Mouse (Mus musculus) testis, adult 2 months (tissue): Measurements from ENCODE around the gene Rab20.

Source experiments
- CTCF ChIP-seq: fragments of 200-500 bp; IDR thresholded peaks from 2 replicates; pipeline ENCODE4 v1.5.1; 2012; ENCODE audit warnings: low read depth, mild to moderate bottlenecking, inconsistent platforms, low read length, moderate library complexity; ENCODE audit not compliant: control insufficient read depth, insufficient read depth, insufficient replicate concordance
- POLR2A ChIP-seq: fragments of 200-500 bp; IDR thresholded peaks from 2 replicates; pipeline ENCODE4 v1.6.1; 2012; ENCODE audit warnings: low read depth, mild to moderate bottlenecking, inconsistent platforms, low read length, moderate library complexity; ENCODE audit not compliant: control insufficient read depth

DNA sequence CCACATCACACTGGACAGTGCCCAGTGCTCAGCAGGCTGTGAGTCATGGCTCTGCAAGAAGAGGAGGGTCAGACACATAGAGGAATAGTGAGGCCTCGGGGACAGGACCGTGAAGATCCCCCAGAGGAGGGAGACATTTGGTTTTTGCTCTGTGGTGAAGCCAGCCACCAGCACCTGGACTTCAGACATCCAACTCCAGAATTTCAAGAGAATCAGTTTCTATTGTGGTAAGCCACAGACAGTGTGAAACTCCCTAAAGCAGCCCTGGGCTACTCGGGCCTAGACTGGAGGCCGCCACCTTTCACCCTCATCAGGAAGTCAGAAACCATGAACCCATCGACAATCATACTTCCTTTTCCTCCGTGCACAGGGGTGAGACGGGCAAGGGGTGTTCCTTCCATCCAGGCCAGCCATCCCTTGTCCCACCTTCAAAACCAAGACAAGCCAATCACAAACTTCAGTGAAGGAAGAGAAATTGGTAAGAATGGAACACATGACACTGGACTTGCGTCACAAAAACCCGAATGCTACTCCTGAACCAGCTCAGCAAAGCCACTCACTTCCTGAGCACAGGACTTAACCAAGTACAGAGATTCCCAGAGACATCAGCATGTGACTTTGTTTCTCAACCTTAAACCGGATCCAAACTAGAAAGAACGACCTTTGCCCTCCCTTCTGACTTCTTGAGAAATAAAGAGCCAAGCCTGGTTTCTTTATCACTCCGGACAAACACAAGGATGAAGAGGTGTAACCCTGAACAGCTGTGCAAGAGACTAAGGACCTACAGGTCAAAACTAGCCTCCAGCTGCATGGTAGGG is 14.4 kb downstream of the Rab20 start:
- no peak for TF ChIP-seq CTCF
- no peak for TF ChIP-seq POLR2A
